Mouse (Mus musculus) embryonic facial prominence, embryonic 13.5 days (tissue): ENCODE data around the gene Lfng. TPM values are rescaled to one million over a fixed set of nuclear protein-coding genes. Genes with fewer than 3 reads are reported as not detected.

ENCODE experiments used
- ATAC-seq: fragments of 200-750 bp; cut with Nextera tagmentation; 2 replicates; pipeline ENCODE4 v1.8.0; 2017; ENCODE audit warnings: low read depth; ENCODE audit not compliant: insufficient number of reproducible peaks, insufficient read depth, low FRiP score, low TSS enrichment
- H3K27ac ChIP-seq: fragments of 300-500 bp; sonication (generic); 2 replicates; pipeline ENCODE4 v1.5.1; 2015; ENCODE audit warnings: moderate library complexity, mild to moderate bottlenecking, inconsistent platforms
- H3K27me3 ChIP-seq: fragments of 300-500 bp; sonication (generic); 2 replicates; pipeline ENCODE4 v1.6.1; 2015; ENCODE audit warnings: mild to moderate bottlenecking, inconsistent platforms
- H3K36me3 ChIP-seq: fragments of 300-500 bp; sonication (generic); 2 replicates; pipeline ENCODE4 v1.6.1; 2015; ENCODE audit warnings: mild to moderate bottlenecking, inconsistent platforms
- H3K4me1 ChIP-seq: fragments of 300-500 bp; sonication (generic); 2 replicates; pipeline ENCODE4 v1.6.1; 2015; ENCODE audit warnings: inconsistent platforms
- H3K4me2 ChIP-seq: fragments of 300-500 bp; sonication (generic); 2 replicates; pipeline ENCODE4 v1.6.1; 2015; ENCODE audit warnings: moderate library complexity, mild to moderate bottlenecking, inconsistent platforms
- H3K4me3 ChIP-seq: fragments of 300-500 bp; sonication (generic); 2 replicates; pipeline ENCODE4 v1.5.1; 2015; ENCODE audit warnings: mild to moderate bottlenecking, inconsistent platforms
- H3K9ac ChIP-seq: fragments of 300-500 bp; sonication (generic); 2 replicates; pipeline ENCODE4 v1.6.1; 2015; ENCODE audit warnings: mild to moderate bottlenecking, inconsistent platforms
- H3K9me3 ChIP-seq: fragments of 300-500 bp; sonication (generic); 2 replicates; pipeline ENCODE4 v1.6.1; 2016; ENCODE audit warnings: inconsistent platforms
- WGBS: fragments of 180-500 bp; shearing (Covaris S2); methylation state at CpG from one replicate; pipeline ENCODE4 v1.1.7; 2015; ENCODE audit warnings: mixed read lengths; 5-methylcytosine and 5-hydroxymethylcytosine counted together
- polyA plus RNA-seq: library from polyadenylated mRNA; unstranded; fragments of >200 nt; fragmentation: Nextera tagmentation; extraction: Ambion mirVana; gene quantifications from 2 replicates; pipeline ENCODE4 v1.2.1, GENCODE M21; 2015

Gene Lfng
- 20.6 and 21.8 TPM in 2 replicates for polyA plus RNA-seq

GRCm38 (mm10) chr5:140607001-140607835 lies at the start of gene Lfng:
Gene Lfng, plus strand, starts transcription at chr5:140607320.
- Histone ChIP-seq H3K9ac (peak within 1 kb of the TSS; percentile 72), H3K36me3 (no peaks in the 10 kb centered on the region), H3K4me3 (peak within 1 kb of the TSS; percentile 60), H3K9me3 (no peaks in the 10 kb centered on the region), H3K27me3 (peaks cover 69% of the 10 kb centered on the region), H3K4me1 (peaks cover 85% of the 10 kb centered on the region), H3K4me2 (peak within 1 kb of the TSS; percentile 83), H3K27ac (peak within 1 kb of the TSS; percentile 90)
- under 1% methylated on average over 91 of the region's 91 CpGs for WGBS
- 0 out of 2 replicates have a peak, but pooled peaks have one; percentile 26 for ATAC-seq

GRCm38 (mm10) chr5:140562601-140563000 lies 44.5 kb upstream of the Lfng start:
- no peak overlapping the region for H3K9ac ChIP-seq
- H3K4me3 ChIP-seq, result no peak overlapping the region
- H3K4me2 ChIP-seq, result no peak overlapping the region
- H3K27me3 ChIP-seq, result no peaks in the 10 kb centered on the region
- no peaks in the 10 kb centered on the region for H3K36me3 ChIP-seq
- H3K4me1 ChIP-seq, result peaks cover 28% of the 10 kb centered on the region
- H3K27ac ChIP-seq, result no peak overlapping the region
- 81% methylated on average over 9 of the region's 9 CpGs for WGBS
- no peak for ATAC-seq
- H3K9me3 ChIP-seq, result no peaks in the 10 kb centered on the region

DNA sequence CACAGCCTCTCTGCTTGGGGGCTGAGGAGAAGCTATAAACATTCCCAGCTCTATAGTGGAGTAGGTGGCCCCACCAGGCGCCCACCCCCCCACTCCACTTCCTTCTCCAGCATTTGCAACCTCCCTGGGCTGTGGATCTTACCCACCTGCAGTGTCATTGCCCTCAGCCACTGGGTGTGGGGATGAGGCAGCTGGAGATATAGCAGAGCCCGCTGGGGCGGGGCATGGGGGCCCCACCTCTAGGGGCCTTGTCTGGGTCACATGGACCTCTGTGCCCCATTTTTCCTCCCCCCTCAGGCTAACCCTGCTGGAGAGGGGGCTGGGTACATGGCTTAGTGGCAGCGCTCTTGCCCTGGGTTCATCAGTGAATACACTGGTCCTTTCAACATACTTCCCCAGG lies 42.2 kb upstream of the Lfng start, which contains the start of gene Grifin:
TSS of gene Grifin (minus strand) at position 176 of the 400 bp plus-strand sequence.
- H3K4me1 ChIP-seq, result peaks cover 39% of the 10 kb centered on the region
- H3K27ac ChIP-seq, result no peak within 1 kb of the TSS
- H3K4me3 ChIP-seq, result no peak within 1 kb of the TSS
- H3K9ac ChIP-seq, result no peak within 1 kb of the TSS
- ATAC-seq, result no peak
- WGBS, result 80% methylated on average over 4 of the region's 4 CpGs
- no peak within 1 kb of the TSS for H3K4me2 ChIP-seq
- no peaks in the 10 kb centered on the region for H3K9me3 ChIP-seq
- H3K27me3 ChIP-seq, result no peaks in the 10 kb centered on the region
- H3K36me3 ChIP-seq, result no peaks in the 10 kb centered on the region

DNA sequence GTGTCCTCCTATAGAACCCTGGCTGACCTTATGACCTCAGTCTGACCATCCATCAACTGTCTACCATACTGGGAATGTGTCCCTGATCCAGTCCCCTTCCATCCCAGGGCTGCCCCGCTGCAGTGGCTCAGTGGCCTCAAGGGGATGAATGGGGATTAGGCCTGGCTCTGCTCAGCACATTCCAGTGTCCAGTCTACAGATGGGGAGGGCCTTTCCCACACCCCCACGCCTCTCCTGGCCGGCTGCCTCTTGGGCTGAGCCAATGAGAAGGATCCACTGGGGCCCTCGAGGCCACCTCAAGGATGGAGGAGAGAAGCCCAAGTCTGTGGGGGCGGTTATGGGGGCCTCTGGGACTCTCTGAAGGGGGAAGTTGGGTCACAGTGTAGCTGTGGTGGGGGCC lies 41.7 kb upstream of the Lfng start:
- no peak overlapping the region for H3K9ac ChIP-seq
- peaks cover 39% of the 10 kb centered on the region for H3K4me1 ChIP-seq
- H3K4me2 ChIP-seq, result no peak overlapping the region
- 62% methylated on average over 5 of the region's 5 CpGs for WGBS
- H3K4me3 ChIP-seq, result no peak overlapping the region
- no peaks in the 10 kb centered on the region for H3K36me3 ChIP-seq
- H3K27ac ChIP-seq, result no peak overlapping the region
- H3K9me3 ChIP-seq, result no peaks in the 10 kb centered on the region
- H3K27me3 ChIP-seq, result no peaks in the 10 kb centered on the region
- ATAC-seq, result no peak

- Histone ChIP-seq H3K36me3 (no peaks in the 10 kb centered on the region), H3K4me2 (no peak overlapping the region), H3K4me1 (peaks cover 39% of the 10 kb centered on the region), H3K4me3 (no peak overlapping the region), H3K9me3 (no peaks in the 10 kb centered on the region), H3K27ac (no peak overlapping the region), H3K27me3 (no peaks in the 10 kb centered on the region), H3K9ac (no peak overlapping the region)
- 79% methylated on average over 6 of the region's 6 CpGs for WGBS
- ATAC-seq, result no peak
Observed at GRCm38 (mm10) chr5:140565856-140566255, 41.3 kb upstream of the Lfng start.

DNA sequence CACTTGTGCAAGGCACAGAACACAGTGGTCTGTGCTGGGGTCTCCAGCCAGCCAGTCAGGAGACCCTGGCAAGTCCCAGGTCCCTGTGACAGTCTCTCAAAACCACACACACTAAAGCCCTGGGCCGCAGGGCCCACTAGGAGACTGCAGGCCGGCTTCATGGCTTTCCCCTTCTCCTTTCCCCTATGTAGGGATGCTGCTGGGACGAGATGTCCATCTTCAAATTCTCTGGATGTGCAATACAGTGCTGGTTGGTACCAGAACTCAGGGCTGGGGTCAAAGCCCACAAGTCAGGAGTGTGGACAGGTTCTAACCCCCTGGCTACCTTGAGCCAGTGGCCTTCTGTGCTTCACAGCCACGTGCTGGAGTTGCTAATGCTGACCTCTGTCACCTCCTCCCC lies 40.8 kb upstream of the Lfng start:
- ATAC-seq, result no peak
- no peaks in the 10 kb centered on the region for H3K27me3 ChIP-seq

DNA sequence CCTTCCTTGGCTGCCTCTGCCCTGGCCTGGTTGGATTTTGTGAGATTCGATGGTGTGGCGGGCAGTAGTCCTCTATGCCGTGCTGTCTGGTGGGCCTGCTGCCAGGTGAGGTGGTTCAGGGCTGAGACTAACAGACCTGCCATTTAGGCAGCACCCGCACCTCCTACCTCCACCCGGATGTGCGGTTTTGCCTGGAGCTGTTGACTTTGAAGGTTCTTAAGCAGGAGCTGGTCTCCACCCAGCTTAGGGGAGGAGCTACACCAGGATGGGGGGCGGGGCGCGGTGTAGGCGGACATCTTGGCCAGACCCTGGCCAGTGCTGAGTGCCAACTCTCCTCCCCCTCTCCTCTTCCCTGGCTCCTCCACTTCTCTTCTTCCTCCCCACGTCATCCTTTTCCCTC lies 39.8 kb upstream of the Lfng start:
- Histone ChIP-seq H3K9ac (no peak overlapping the region), H3K36me3 (no peaks in the 10 kb centered on the region), H3K9me3 (no peaks in the 10 kb centered on the region), H3K4me2 (peak overlapping the region; percentile 12; the same call in 1 of the 2 replicates), H3K4me1 (peaks cover 43% of the 10 kb centered on the region), H3K27ac (peak overlapping the region; percentile 66), H3K4me3 (no peak overlapping the region), H3K27me3 (no peaks in the 10 kb centered on the region)
- 42% methylated on average over 11 of the region's 11 CpGs for WGBS
- 0 out of 2 replicates have a peak, but pooled peaks have one; percentile 53 for ATAC-seq

More for the DNA sequence above, 40.8 kb upstream of the Lfng start:
- no peaks in the 10 kb centered on the region for H3K36me3 ChIP-seq
- H3K4me2 ChIP-seq, result no peak overlapping the region
- 71% methylated on average over 4 of the region's 4 CpGs for WGBS
- peaks cover 39% of the 10 kb centered on the region for H3K4me1 ChIP-seq
- no peaks in the 10 kb centered on the region for H3K9me3 ChIP-seq
- H3K9ac ChIP-seq, result no peak overlapping the region
- H3K27ac ChIP-seq, result no peak overlapping the region
- no peak overlapping the region for H3K4me3 ChIP-seq

DNA sequence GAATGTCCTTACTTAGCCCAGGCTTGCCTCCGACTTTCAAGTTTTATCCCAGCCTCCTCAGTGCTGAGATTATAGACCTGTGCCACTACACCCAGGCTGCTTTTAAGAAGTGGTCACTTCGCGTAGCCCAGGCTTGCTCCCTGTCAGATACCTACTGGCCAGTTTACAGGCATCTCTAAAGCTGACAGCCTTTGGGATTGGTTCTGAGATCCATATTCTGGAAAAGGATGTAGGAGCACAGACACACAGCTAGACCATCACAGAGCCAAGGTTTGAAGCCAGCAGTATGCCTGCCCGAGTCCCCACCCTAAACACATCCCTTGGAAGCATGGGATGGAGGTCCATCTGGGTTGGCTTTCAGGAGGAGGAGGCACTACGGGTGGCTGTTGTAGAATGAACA lies 39.4 kb upstream of the Lfng start:
- Histone ChIP-seq H3K4me3 (no peak overlapping the region), H3K27me3 (no peaks in the 10 kb centered on the region), H3K4me2 (no peak overlapping the region), H3K9me3 (no peaks in the 10 kb centered on the region), H3K36me3 (no peaks in the 10 kb centered on the region), H3K9ac (no peak overlapping the region), H3K4me1 (peaks cover 43% of the 10 kb centered on the region), H3K27ac (0 out of 2 replicates have a peak overlapping the region, but pooled peaks have one; percentile 8)
- 92% methylated on average over 5 of the region's 5 CpGs for WGBS
- no peak for ATAC-seq

DNA sequence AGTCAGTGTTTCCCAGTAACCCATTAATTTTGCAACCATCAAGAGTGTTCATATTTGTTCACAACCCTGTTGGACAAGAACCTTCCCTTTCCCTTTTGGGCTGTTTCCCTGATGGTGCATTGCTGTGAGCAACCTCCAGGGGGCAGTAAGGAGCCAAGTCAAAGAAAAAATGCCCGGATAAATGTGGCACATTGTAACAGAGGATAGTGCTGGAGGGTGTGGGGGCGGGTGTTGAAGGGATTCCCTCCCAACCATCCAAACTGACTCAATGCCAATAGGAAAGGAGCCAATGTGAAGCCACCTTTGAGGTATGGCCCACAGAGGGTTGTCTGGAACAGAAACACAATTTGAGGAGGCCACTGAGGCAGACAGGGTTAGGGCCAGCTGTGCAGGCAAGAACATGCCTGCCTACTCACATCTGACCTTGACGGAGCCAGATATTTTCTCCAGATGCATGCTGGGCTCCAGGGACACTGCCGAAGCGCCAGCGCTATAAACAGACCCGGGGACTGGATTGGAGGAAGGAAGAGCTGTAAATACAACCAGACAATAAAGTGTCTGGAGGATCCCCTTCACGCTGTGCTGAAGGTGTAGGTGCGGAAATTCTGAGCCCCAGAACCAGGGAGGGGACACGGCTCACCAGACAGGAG lies 38.7 kb upstream of the Lfng start:
- no peak for ATAC-seq
- Histone ChIP-seq H3K4me2 (0 out of 2 replicates have a peak overlapping the region, but pooled peaks have one; percentile 3), H3K9me3 (no peaks in the 10 kb centered on the region)

GRCm38 (mm10) chr5:140569032-140569595 lies 38.0 kb upstream of the Lfng start:
- no peak overlapping the region for H3K4me2 ChIP-seq
- no peak overlapping the region for H3K4me3 ChIP-seq
- H3K9ac ChIP-seq, result no peak overlapping the region
- no peaks in the 10 kb centered on the region for H3K27me3 ChIP-seq
- H3K36me3 ChIP-seq, result no peaks in the 10 kb centered on the region
- ATAC-seq, result no peak
- WGBS, result 74% methylated on average over 16 of the region's 16 CpGs
- H3K4me1 ChIP-seq, result peaks cover 43% of the 10 kb centered on the region
- no peaks in the 10 kb centered on the region for H3K9me3 ChIP-seq
- H3K27ac ChIP-seq, result no peak overlapping the region

More for the DNA sequence above, 38.7 kb upstream of the Lfng start:
- H3K27me3 ChIP-seq, result no peaks in the 10 kb centered on the region
- H3K4me3 ChIP-seq, result no peak overlapping the region
- H3K4me1 ChIP-seq, result peaks cover 43% of the 10 kb centered on the region
- WGBS, result 33% methylated on average over 10 of the region's 10 CpGs
- no peaks in the 10 kb centered on the region for H3K36me3 ChIP-seq
- H3K9ac ChIP-seq, result no peak overlapping the region
- peak overlapping the region; percentile 61 for H3K27ac ChIP-seq

DNA sequence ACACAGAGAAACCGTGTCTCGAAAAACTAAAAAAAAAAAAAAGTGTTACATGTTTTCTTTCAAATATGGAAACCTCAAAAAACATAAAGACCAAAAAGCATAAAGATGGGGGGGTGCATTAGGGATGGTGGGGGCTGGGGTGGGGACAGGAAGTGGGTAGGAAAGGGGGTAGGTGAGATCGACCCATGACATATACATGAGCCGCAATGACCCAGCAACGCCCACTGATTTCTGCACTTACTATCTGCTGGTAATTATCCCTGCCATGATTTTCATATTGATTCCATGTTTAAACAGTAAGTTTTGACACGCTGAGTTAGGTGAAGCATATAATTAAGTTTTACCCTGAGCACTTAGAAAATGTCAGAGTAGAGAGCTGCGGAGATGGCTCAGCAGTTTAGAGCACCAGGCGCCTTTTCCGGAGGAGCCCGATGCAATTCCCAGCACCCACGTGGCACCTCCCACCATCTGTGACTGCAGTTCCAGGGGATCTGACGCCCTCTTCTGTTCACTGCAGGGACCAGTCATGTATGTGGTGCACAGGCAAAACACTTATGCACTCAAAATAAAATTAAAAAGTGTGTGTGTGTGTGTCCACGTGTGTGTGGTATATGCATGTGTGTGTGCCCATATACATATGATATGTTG lies 36.8 kb upstream of the Lfng start:
- ATAC-seq, result no peak
- no peaks in the 10 kb centered on the region for H3K36me3 ChIP-seq
- H3K4me1 ChIP-seq, result peaks cover 40% of the 10 kb centered on the region
- no peak overlapping the region for H3K4me3 ChIP-seq
- no peaks in the 10 kb centered on the region for H3K9me3 ChIP-seq
- no peak overlapping the region for H3K27ac ChIP-seq
- H3K27me3 ChIP-seq, result no peaks in the 10 kb centered on the region
- WGBS, result 77% methylated on average over 13 of the region's 13 CpGs
- no peak overlapping the region for H3K4me2 ChIP-seq
- H3K9ac ChIP-seq, result no peak overlapping the region
